Mouse (Mus musculus) embryonic facial prominence, embryonic 14.5 days (tissue): ENCODE results near the gene Dcun1d3. TPM values are rescaled to one million over a fixed set of nuclear protein-coding genes. Genes with fewer than 3 reads are reported as not detected.
A peak's percentile ranks its signal among the peaks of the same experiment; 100 is the strongest.

ENCODE experiments used
- ATAC-seq: fragments of 200-750 bp; cut with Nextera tagmentation; 2 replicates; pipeline ENCODE4 v1.8.0; 2017; ENCODE audit warnings: low read depth, moderate number of reproducible peaks, moderate TSS enrichment
- DNase-seq: peaks from one replicate; pipeline ENCODE4 v3.0.0-alpha.2; 2015; ENCODE audit warnings: low spot score
- H3K27ac ChIP-seq: fragments of 300-500 bp; sonication (generic); replicated peaks from 2 replicates; pipeline ENCODE4 v1.5.1; 2014; ENCODE audit warnings: low read depth, mild to moderate bottlenecking, low read length, moderate library complexity
- H3K27me3 ChIP-seq: fragments of 300-500 bp; sonication (generic); replicated peaks from 2 replicates; pipeline ENCODE4 v1.6.1; 2014; ENCODE audit warnings: low read length; ENCODE audit not compliant: control insufficient read depth, insufficient read depth
- H3K36me3 ChIP-seq: fragments of 300-500 bp; sonication (generic); 2 replicates; pipeline ENCODE4 v1.6.1; 2014; ENCODE audit warnings: low read length, mixed read lengths; ENCODE audit not compliant: control insufficient read depth, insufficient read depth
- H3K4me1 ChIP-seq: fragments of 300-500 bp; sonication (generic); 2 replicates; pipeline ENCODE4 v1.6.1; 2014; ENCODE audit warnings: antibody characterized with exemption, low read length; ENCODE audit not compliant: control insufficient read depth, insufficient read depth
- H3K4me2 ChIP-seq: fragments of 300-500 bp; sonication (generic); 2 replicates; pipeline ENCODE4 v1.6.1; 2014; ENCODE audit warnings: low read depth, mild to moderate bottlenecking, low read length, moderate library complexity, mixed read lengths
- H3K4me3 ChIP-seq: fragments of 300-500 bp; sonication (generic); 2 replicates; pipeline ENCODE4 v1.5.1; 2014; ENCODE audit warnings: low read depth, mild to moderate bottlenecking, low read length
- H3K9ac ChIP-seq: fragments of 300-500 bp; sonication (generic); 2 replicates; pipeline ENCODE4 v1.6.1; 2014; ENCODE audit warnings: low read depth, mild to moderate bottlenecking, low read length, moderate library complexity, mixed read lengths
- H3K9me3 ChIP-seq: fragments of 300-500 bp; sonication (generic); 2 replicates; pipeline ENCODE4 v1.6.1; 2016; ENCODE audit warnings: low read length; ENCODE audit not compliant: control insufficient read depth
- WGBS: fragments of 180-500 bp; shearing (Covaris S2); extraction: QIAGEN DNeasy Blood & Tissue Kit; methylation state at CpG from one replicate; pipeline ENCODE4 v1.1.7; 2014; 5-methylcytosine and 5-hydroxymethylcytosine counted together
- polyA plus RNA-seq: library from polyadenylated mRNA; unstranded; fragments of >200 nt; fragmentation: Nextera tagmentation; extraction: Ambion mirVana; gene quantifications from 2 replicates; pipeline ENCODE4 v1.2.1, GENCODE M21; 2014

Gene Dcun1d3
- polyA plus RNA-seq, 1 experiment from 2014 or later, result 7.5 TPM

GRCm38 (mm10) chr7:119861335-119862091 lies 34.6 kb downstream of the Dcun1d3 start:
- DNase-seq (peak; percentile 84), ATAC-seq (peak; percentile 91)
- peak overlapping the region; percentile 40; the same call in 1 of the 2 replicates for H3K9ac ChIP-seq
- no peaks in the 10 kb centered on the region for H3K27me3 ChIP-seq
- H3K4me1 ChIP-seq, result peaks cover 22% of the 10 kb centered on the region
- no peaks in the 10 kb centered on the region for H3K9me3 ChIP-seq
- 26% methylated on average over 6 of the region's 6 CpGs for WGBS
- H3K36me3 ChIP-seq, result peaks cover 29% of the 10 kb centered on the region
- H3K27ac ChIP-seq, result peak overlapping the region; percentile 88
- H3K4me3 ChIP-seq, result no peak overlapping the region
- peak overlapping the region; percentile 11 for H3K4me2 ChIP-seq

DNA sequence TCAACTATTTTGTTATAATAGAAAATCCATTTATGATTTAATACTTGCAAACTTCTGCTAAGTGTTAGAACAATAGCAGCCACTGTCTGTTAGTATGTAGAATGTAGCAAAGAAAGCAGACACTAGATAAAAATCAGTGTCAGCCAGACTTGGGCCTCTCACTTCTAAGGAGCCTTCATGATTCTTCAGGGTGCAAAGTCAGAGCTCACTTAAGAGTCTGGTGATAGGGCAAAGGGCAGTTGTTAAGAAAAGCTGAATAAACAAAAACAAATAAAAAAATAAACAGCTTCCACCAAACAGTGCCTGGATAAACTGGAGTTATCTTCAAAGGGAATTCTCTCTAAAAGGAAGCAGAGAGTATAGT lies 35.1 kb downstream of the Dcun1d3 start:
- DNase-seq (no peak), ATAC-seq (no peak)
- H3K9ac ChIP-seq, result no peak overlapping the region
- H3K36me3 ChIP-seq, result peaks cover 32% of the 10 kb centered on the region
- H3K27me3 ChIP-seq, result no peaks in the 10 kb centered on the region
- H3K4me1 ChIP-seq, result peaks cover 22% of the 10 kb centered on the region
- no peaks in the 10 kb centered on the region for H3K9me3 ChIP-seq
- H3K4me2 ChIP-seq, result 0 out of 2 replicates have a peak overlapping the region, but pooled peaks have one; percentile 11
- peak overlapping the region; percentile 88 for H3K27ac ChIP-seq
- no peak overlapping the region for H3K4me3 ChIP-seq

GRCm38 (mm10) chr7:119860554-119860953 lies 35.5 kb downstream of the Dcun1d3 start:
- no peaks in the 10 kb centered on the region for H3K9me3 ChIP-seq
- no peak overlapping the region for H3K4me3 ChIP-seq
- 82% methylated on average over 2 of the region's 2 CpGs for WGBS
- H3K27me3 ChIP-seq, result no peaks in the 10 kb centered on the region
- peaks cover 32% of the 10 kb centered on the region for H3K36me3 ChIP-seq
- H3K27ac ChIP-seq, result 0 out of 2 replicates have a peak overlapping the region, but pooled peaks have one; percentile 88
- no peak for ATAC-seq
- H3K4me2 ChIP-seq, result no peak overlapping the region
- H3K9ac ChIP-seq, result no peak overlapping the region
- DNase-seq, result no peak
- peaks cover 22% of the 10 kb centered on the region for H3K4me1 ChIP-seq

DNA sequence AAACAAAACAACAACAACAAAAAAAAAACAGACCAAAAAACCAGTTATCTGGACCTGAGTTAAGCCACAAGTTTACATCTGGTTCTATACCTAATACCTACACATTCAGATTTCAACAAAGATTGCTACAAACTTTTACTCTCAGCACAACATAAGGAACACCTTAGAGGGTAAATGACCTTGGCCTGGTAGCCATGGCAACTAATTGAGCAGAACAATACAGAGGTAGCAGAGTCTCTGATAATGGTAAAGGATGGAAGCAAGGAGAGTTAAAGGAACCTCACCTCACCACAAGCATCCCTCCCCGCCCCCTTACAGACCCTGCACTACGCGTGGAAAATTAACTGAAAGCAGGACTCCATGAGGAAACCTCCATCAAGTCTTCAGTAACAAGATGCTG lies 36.0 kb downstream of the Dcun1d3 start:
- DNase-seq (no peak), ATAC-seq (no peak)
- Histone ChIP-seq H3K4me2 (no peak overlapping the region), H3K9me3 (no peaks in the 10 kb centered on the region), H3K4me3 (no peak overlapping the region), H3K4me1 (peaks cover 22% of the 10 kb centered on the region), H3K27ac (no peak overlapping the region), H3K9ac (no peak overlapping the region), H3K27me3 (no peaks in the 10 kb centered on the region), H3K36me3 (peaks cover 32% of the 10 kb centered on the region)
- 77% methylated on average over 3 of the region's 3 CpGs for WGBS

- Histone ChIP-seq H3K9me3 (no peaks in the 10 kb centered on the region), H3K9ac (no peak overlapping the region), H3K4me3 (no peak overlapping the region), H3K36me3 (peaks cover 35% of the 10 kb centered on the region), H3K27ac (no peak overlapping the region), H3K4me2 (no peak overlapping the region), H3K4me1 (peaks cover 22% of the 10 kb centered on the region), H3K27me3 (no peaks in the 10 kb centered on the region)
- WGBS, result 80% methylated on average over 6 of the region's 6 CpGs
- ATAC-seq (no peak), DNase-seq (no peak)
Measured at GRCm38 (mm10) chr7:119859476-119859875, 36.6 kb downstream of the Dcun1d3 start.

GRCm38 (mm10) chr7:119855031-119855430 lies 41.1 kb downstream of the Dcun1d3 start:
- H3K4me3 ChIP-seq, result no peak overlapping the region
- no peak for DNase-seq
- no peak overlapping the region for H3K9ac ChIP-seq
- H3K27ac ChIP-seq, result no peak overlapping the region
- H3K9me3 ChIP-seq, result no peaks in the 10 kb centered on the region
- no peak overlapping the region for H3K4me2 ChIP-seq
- no peaks in the 10 kb centered on the region for H3K4me1 ChIP-seq
- peaks cover 55% of the 10 kb centered on the region for H3K36me3 ChIP-seq
- ATAC-seq, result no peak
- H3K27me3 ChIP-seq, result no peaks in the 10 kb centered on the region

DNA sequence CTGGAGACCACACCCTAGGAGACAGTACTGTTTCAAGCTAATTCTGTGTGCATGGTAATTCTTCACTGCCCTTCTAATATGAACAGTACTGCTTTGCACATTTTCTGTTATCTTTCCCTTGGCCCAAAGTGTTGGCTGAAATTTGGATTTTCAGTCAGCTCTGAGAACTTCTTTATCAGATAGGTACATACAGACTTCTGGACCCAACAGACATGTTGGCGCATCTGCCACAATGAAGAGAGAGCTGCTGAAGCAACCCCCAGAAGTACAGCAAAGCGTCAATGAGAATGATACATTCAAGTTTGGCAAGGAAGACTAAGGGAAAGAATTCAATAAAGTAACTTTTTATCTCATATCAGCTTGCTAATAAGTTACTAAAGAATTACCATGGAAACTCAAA lies 41.7 kb downstream of the Dcun1d3 start:
- ATAC-seq (no peak), DNase-seq (no peak)
- Histone ChIP-seq H3K4me3 (no peak overlapping the region), H3K27ac (no peak overlapping the region), H3K9ac (no peak overlapping the region), H3K9me3 (no peaks in the 10 kb centered on the region), H3K4me1 (no peaks in the 10 kb centered on the region), H3K27me3 (no peaks in the 10 kb centered on the region), H3K4me2 (no peak overlapping the region), H3K36me3 (peaks cover 51% of the 10 kb centered on the region)
- 99% methylated on average over 2 of the region's 2 CpGs for WGBS

DNA sequence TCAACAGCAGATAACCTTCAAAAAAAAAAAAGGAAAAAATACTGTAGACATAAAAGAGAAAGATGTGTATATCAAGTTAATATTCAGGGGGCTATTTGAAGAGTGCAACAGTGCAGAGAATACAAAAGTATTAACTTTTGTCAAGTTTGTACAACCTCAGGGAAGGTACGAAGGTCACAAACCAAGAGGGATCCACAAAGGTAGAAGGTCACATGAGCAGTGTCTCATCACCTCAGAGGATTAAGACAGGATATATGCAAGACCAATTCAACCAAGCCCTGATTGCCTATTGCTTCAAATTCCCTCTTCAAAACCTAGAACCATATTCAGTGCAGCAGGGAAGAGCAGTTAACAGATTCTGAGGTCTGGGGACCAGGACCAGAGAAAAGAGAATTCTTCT lies 42.9 kb downstream of the Dcun1d3 start:
- no peak overlapping the region for H3K4me3 ChIP-seq
- H3K9me3 ChIP-seq, result no peaks in the 10 kb centered on the region
- H3K27me3 ChIP-seq, result no peaks in the 10 kb centered on the region
- DNase-seq, result no peak
- no peak overlapping the region for H3K27ac ChIP-seq
- peaks cover 40% of the 10 kb centered on the region for H3K36me3 ChIP-seq
- 88% methylated on average over 1 of the region's 1 CpGs for WGBS
- ATAC-seq, result no peak
- no peak overlapping the region for H3K9ac ChIP-seq
- H3K4me1 ChIP-seq, result no peaks in the 10 kb centered on the region
- no peak overlapping the region for H3K4me2 ChIP-seq

DNA sequence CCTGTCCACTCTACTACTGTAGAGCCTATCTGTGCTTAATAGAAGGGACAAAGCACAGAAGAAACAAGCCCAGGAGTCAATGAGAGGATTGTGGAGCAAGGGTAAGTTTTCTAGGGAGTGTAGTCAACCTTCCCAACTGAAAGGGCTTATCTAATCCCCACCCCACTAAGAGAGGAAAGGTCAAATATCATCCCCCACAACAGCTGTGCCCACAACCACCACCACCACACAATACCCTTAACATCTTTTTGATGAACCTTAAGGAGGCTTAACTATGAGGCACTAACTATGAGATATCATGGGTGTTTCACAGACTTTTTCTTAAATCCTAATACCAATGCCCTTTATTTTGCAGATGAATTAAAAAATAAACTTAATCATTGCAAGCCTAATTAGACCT lies 43.6 kb downstream of the Dcun1d3 start:
- ATAC-seq (no peak), DNase-seq (no peak)
- no peaks in the 10 kb centered on the region for H3K27me3 ChIP-seq
- no peak overlapping the region for H3K27ac ChIP-seq
- H3K4me1 ChIP-seq, result no peaks in the 10 kb centered on the region
- H3K36me3 ChIP-seq, result peaks cover 33% of the 10 kb centered on the region
- H3K4me2 ChIP-seq, result no peak overlapping the region
- no peak overlapping the region for H3K9ac ChIP-seq
- H3K9me3 ChIP-seq, result no peaks in the 10 kb centered on the region
- H3K4me3 ChIP-seq, result no peak overlapping the region
